Mouse (Mus musculus) heart, embryonic 11.5 days (tissue): ENCODE results near the gene Mex3a. TPM values are rescaled to one million over a fixed set of nuclear protein-coding genes. Genes with fewer than 3 reads are reported as not detected.

ENCODE experiments used
- ATAC-seq: fragments of 200-750 bp; cut with Nextera tagmentation; replicated peaks from 2 replicates; pipeline ENCODE4 v1.8.0; 2017; ENCODE audit warnings: moderate library complexity; ENCODE audit not compliant: insufficient number of reproducible peaks, low FRiP score, low TSS enrichment
- H3K27ac ChIP-seq: fragments of 300-500 bp; sonication (generic); 2 replicates; pipeline ENCODE4 v1.5.1; 2014; ENCODE audit warnings: mild to moderate bottlenecking, low read depth, low read length
- H3K27me3 ChIP-seq: fragments of 300-500 bp; sonication (generic); 2 replicates; pipeline ENCODE4 v1.6.1; 2014; ENCODE audit warnings: mild to moderate bottlenecking, low read length, mixed read lengths; ENCODE audit not compliant: control insufficient read depth, insufficient read depth
- H3K36me3 ChIP-seq: fragments of 300-500 bp; sonication (generic); 2 replicates; pipeline ENCODE4 v1.6.1; 2014; ENCODE audit warnings: mild to moderate bottlenecking, low read length, moderate library complexity, mixed read lengths; ENCODE audit not compliant: control insufficient read depth, insufficient read depth
- H3K4me1 ChIP-seq: fragments of 300-500 bp; sonication (generic); 2 replicates; pipeline ENCODE4 v1.6.1; 2014; ENCODE audit warnings: low read length; ENCODE audit not compliant: control insufficient read depth, insufficient read depth
- H3K4me2 ChIP-seq: fragments of 300-500 bp; sonication (generic); 2 replicates; pipeline ENCODE4 v1.6.1; 2014; ENCODE audit warnings: mild to moderate bottlenecking, moderate library complexity
- H3K4me3 ChIP-seq: fragments of 300-500 bp; sonication (generic); 2 replicates; pipeline ENCODE4 v1.5.1; 2014; ENCODE audit warnings: low read depth, low read length
- H3K9ac ChIP-seq: fragments of 300-500 bp; sonication (generic); 2 replicates; pipeline ENCODE4 v1.6.1; 2014; ENCODE audit warnings: mild to moderate bottlenecking, low read depth, low read length, moderate library complexity
- H3K9me3 ChIP-seq: fragments of 300-500 bp; sonication (generic); replicated peaks from 2 replicates; pipeline ENCODE4 v1.6.1; 2016; ENCODE audit warnings: low read length; ENCODE audit not compliant: control insufficient read depth
- WGBS: fragments of 180-500 bp; shearing (Covaris S2); extraction: QIAGEN DNeasy Blood & Tissue Kit; methylation state at CpG from one replicate; pipeline ENCODE4 v1.1.7; 2014; ENCODE audit not compliant: insufficient replicate concordance; 5-methylcytosine and 5-hydroxymethylcytosine counted together
- polyA plus RNA-seq: library from polyadenylated mRNA; unstranded; fragments of >200 nt; fragmentation: Nextera tagmentation; extraction: Ambion mirVana; gene quantifications from 2 replicates; pipeline ENCODE4 v1.2.1, GENCODE M21; 2014

The Mex3a gene
- polyA plus RNA-seq, 1 experiment from 2014 or later: 16.9 TPM

GRCm38 (mm10) chr3:88494836-88495628 is 37.2 kb upstream of the Mex3a start:
- no peak for ATAC-seq
- Histone ChIP-seq H3K4me2 (peak overlapping the region; percentile 9), H3K27ac (peak overlapping the region; percentile 96), H3K27me3 (no peaks in the 10 kb centered on the region), H3K9me3 (no peaks in the 10 kb centered on the region), H3K9ac (peak overlapping the region; percentile 71), H3K36me3 (no peaks in the 10 kb centered on the region), H3K4me3 (no peak overlapping the region), H3K4me1 (peaks cover 59% of the 10 kb centered on the region)
- WGBS: 34% methylated on average over 9 of the region's 9 CpGs

- peaks cover 54% of the 10 kb centered on the region for H3K4me1 ChIP-seq
- H3K4me3 ChIP-seq: no peak overlapping the region
- no peaks in the 10 kb centered on the region for H3K36me3 ChIP-seq
- H3K9me3 ChIP-seq: no peaks in the 10 kb centered on the region
- no peak overlapping the region; the same call in 1 of the 2 replicates for H3K4me2 ChIP-seq
- WGBS: 74% methylated on average over 10 of the region's 10 CpGs
- H3K9ac ChIP-seq: peak overlapping the region; percentile 71
- peak overlapping the region; percentile 96 for H3K27ac ChIP-seq
- ATAC-seq: no peak
- no peaks in the 10 kb centered on the region for H3K27me3 ChIP-seq
These were observed 36.3 kb upstream of the Mex3a start for GRCm38 (mm10) chr3:88495741-88496415.

GRCm38 (mm10) chr3:88499580-88499979 is 32.6 kb upstream of the Mex3a start:
- ATAC-seq: no peak
- Histone ChIP-seq H3K4me1 (peaks cover 52% of the 10 kb centered on the region), H3K27me3 (no peaks in the 10 kb centered on the region), H3K27ac (no peak overlapping the region), H3K4me2 (no peak overlapping the region), H3K9me3 (no peaks in the 10 kb centered on the region), H3K4me3 (no peak overlapping the region), H3K9ac (no peak overlapping the region), H3K36me3 (no peaks in the 10 kb centered on the region)
- WGBS: 82% methylated on average over 4 of the region's 4 CpGs

GRCm38 (mm10) chr3:88500087-88500486 is 32.1 kb upstream of the Mex3a start:
- H3K27ac ChIP-seq: no peak overlapping the region
- no peak overlapping the region; the same call in 1 of the 2 replicates for H3K4me2 ChIP-seq
- H3K36me3 ChIP-seq: no peaks in the 10 kb centered on the region
- H3K27me3 ChIP-seq: no peaks in the 10 kb centered on the region
- no peaks in the 10 kb centered on the region for H3K9me3 ChIP-seq
- ATAC-seq: no peak
- H3K4me1 ChIP-seq: peaks cover 47% of the 10 kb centered on the region
- no peak overlapping the region for H3K9ac ChIP-seq
- no peak overlapping the region for H3K4me3 ChIP-seq
- WGBS: 79% methylated on average over 7 of the region's 7 CpGs

- ATAC-seq: no peak
- Histone ChIP-seq H3K9me3 (no peaks in the 10 kb centered on the region), H3K4me3 (peak overlapping the region; percentile 89), H3K27ac (no peak overlapping the region), H3K9ac (0 out of 2 replicates have a peak overlapping the region, but pooled peaks have one; percentile 22), H3K4me1 (peaks cover 40% of the 10 kb centered on the region), H3K36me3 (no peaks in the 10 kb centered on the region), H3K27me3 (no peaks in the 10 kb centered on the region), H3K4me2 (peak overlapping the region; percentile 100)
- 54% methylated on average over 4 of the region's 4 CpGs for WGBS
These were observed 31.4 kb upstream of the Mex3a start for GRCm38 (mm10) chr3:88500655-88501365.

- H3K36me3 ChIP-seq: no peaks in the 10 kb centered on the region
- no peak for ATAC-seq
- H3K27me3 ChIP-seq: no peaks in the 10 kb centered on the region
- WGBS: 49% methylated on average over 6 of the region's 6 CpGs
- H3K4me1 ChIP-seq: peaks cover 33% of the 10 kb centered on the region
- H3K4me2 ChIP-seq: peak overlapping the region; percentile 100
- no peaks in the 10 kb centered on the region for H3K9me3 ChIP-seq
- peak overlapping the region; percentile 89 for H3K4me3 ChIP-seq
- H3K9ac ChIP-seq: peak overlapping the region; percentile 88
- peak overlapping the region; percentile 82 for H3K27ac ChIP-seq
These were observed 30.7 kb upstream of the Mex3a start for GRCm38 (mm10) chr3:88501366-88502030.

GRCm38 (mm10) chr3:88502031-88502571 is 30.1 kb upstream of the Mex3a start:
- Histone ChIP-seq H3K27ac (peak overlapping the region; percentile 82), H3K9me3 (no peaks in the 10 kb centered on the region), H3K4me3 (peak overlapping the region; percentile 89), H3K4me1 (peaks cover 30% of the 10 kb centered on the region), H3K4me2 (peak overlapping the region; percentile 100), H3K36me3 (no peaks in the 10 kb centered on the region), H3K27me3 (no peaks in the 10 kb centered on the region), H3K9ac (peak overlapping the region; percentile 88)
- ATAC-seq: no peak
- WGBS: 9% methylated on average over 11 of the region's 11 CpGs
